In genomic region chrX:108704312-108704711, GRCm38 (mm10) we compare ENCODE assay signal across 32 mouse cellular contexts. TPM values are rescaled to one million over a fixed set of nuclear protein-coding genes. Genes with fewer than 3 reads are reported as not detected.
A peak's percentile ranks its signal among the peaks of the same experiment; 100 is the strongest.
DNase-seq lines count a peak whose midpoint lies in the region; ATAC-seq lines count a peak whose summit lies in the region.
"Had no signal": no experiment of that assay in that cellular context is flagged by ENCODE, and none has a peak within 500 bp of the region (broad histone marks: within the 10 kb centered on the region; RNA-seq: fewer than 3 reads in every experiment).

No protein-coding gene starts in this region.

- no peak overlapping the region for H3K4me2 ChIP-seq in intestine, embryonic 16.5 days (ENCODE audit: low read depth, low read length)
- H3K4me2 ChIP-seq: forebrain, embryonic 13.5 days; heart, embryonic 11.5 days; heart, embryonic 15.5 days; hindbrain, embryonic 13.5 days had no signal

- H3K4me1 ChIP-seq in intestine, embryonic 16.5 days (ENCODE audit: control insufficient read depth, insufficient read depth, low read length), result no peaks in the 10 kb centered on the region
- H3K4me1 ChIP-seq: forebrain, embryonic 10.5 days; forebrain, embryonic 13.5 days; heart, embryonic 15.5 days; hindbrain, embryonic 10.5 days; hindbrain, embryonic 13.5 days had no signal

- no peaks in the 10 kb centered on the region for H3K9me3 ChIP-seq in intestine, embryonic 16.5 days (ENCODE audit: control insufficient read depth, low read length)
- H3K9me3 ChIP-seq: forebrain, embryonic 10.5 days; forebrain, embryonic 13.5 days; heart, embryonic 15.5 days; hindbrain, embryonic 10.5 days; hindbrain, embryonic 13.5 days had no signal

- no peaks in the 10 kb centered on the region for H3K27me3 ChIP-seq in intestine, embryonic 16.5 days (replicated peaks; ENCODE audit: control insufficient read depth, insufficient read depth, low read length)
- H3K27me3 ChIP-seq: forebrain, embryonic 13.5 days; heart, embryonic 15.5 days; hindbrain, embryonic 13.5 days had no signal

- peak; percentile 22 for DNase-seq in kidney, adult 9 months
- no peak for DNase-seq in kidney, adult 18-20 months
- peak; percentile 3 for DNase-seq in brain, adult 2 months (ENCODE audit: low read depth, low spot score)
- DNase-seq in lung, postnatal 10 days, result no peak
- DNase-seq: adrenal gland, adult 8-10 months; adrenal gland, postnatal 25 days; cerebellum, adult 18-20 months; cerebellum, adult 9-10 months; cerebellum, postnatal 14 days; gastrocnemius, adult 2 months; gastrocnemius, postnatal 14 days; heart, adult 11 months; heart, postnatal 10 days; heart, postnatal 36 days had no signal

- no peaks in the 10 kb centered on the region for H3K36me3 ChIP-seq in intestine, embryonic 16.5 days (ENCODE audit: control insufficient read depth, insufficient read depth, low read length)
- H3K36me3 ChIP-seq: forebrain, embryonic 10.5 days; heart, embryonic 15.5 days; hindbrain, embryonic 10.5 days; hindbrain, embryonic 13.5 days had no signal

- H3K9ac ChIP-seq in intestine, embryonic 16.5 days (ENCODE audit: low read depth, low read length), result no peak overlapping the region
- H3K9ac ChIP-seq: forebrain, embryonic 13.5 days; heart, embryonic 15.5 days; hindbrain, embryonic 13.5 days had no signal

- peak; percentile 59; the same call in 1 of the 2 replicates for ATAC-seq in intestine, embryonic 16.5 days
- no peak for ATAC-seq in megakaryocyte progenitor cell, adult 5-6 weeks (replicated peaks; ENCODE audit: poor library complexity)
- ATAC-seq: activated CD4-positive, CD25-positive, alpha-beta regulatory T cell, adult 4 months; CD4-positive, CD25-positive, alpha-beta regulatory T cell, adult 4 months; forebrain, embryonic 13.5 days; forebrain, embryonic 16.5 days; hindbrain, embryonic 16.5 days had no signal

- H3K4me3 ChIP-seq in intestine, embryonic 16.5 days (ENCODE audit: low read length), result no peak overlapping the region
- H3K4me3 ChIP-seq: forebrain, embryonic 10.5 days; forebrain, embryonic 13.5 days; gastrocnemius, adult 2 months; heart, embryonic 15.5 days; hindbrain, embryonic 10.5 days; hindbrain, embryonic 13.5 days had no signal

- WGBS in intestine, embryonic 16.5 days, result 67% methylated on average over 2 of the region's 2 CpGs

- H3K27ac ChIP-seq in intestine, embryonic 16.5 days (ENCODE audit: low read length), result no peak overlapping the region
- H3K27ac ChIP-seq: forebrain, embryonic 10.5 days; forebrain, embryonic 13.5 days; gastrocnemius, adult 2 months; heart, embryonic 15.5 days; hindbrain, embryonic 10.5 days; hindbrain, embryonic 13.5 days had no signal

RNA-seq across cellular contexts. Expression of gene Gm379, which starts 39.6 kb away (rescaled TPM):
- 0.37 and 0.86 TPM in 2 replicates for polyA plus RNA-seq in intestine, embryonic 16.5 days (2015; fragmentation: Nextera tagmentation; extraction: Ambion mirVana)
- not detected in 2 replicates for total RNA-seq in megakaryocyte progenitor cell, adult 5-6 weeks (2015)
- total RNA-seq in megakaryocyte progenitor cell, adult 5-6 weeks (2017), result not detected in 2 replicates
- total RNA-seq: adrenal gland, adult 8-10 months; adrenal gland, postnatal 25 days; gastrocnemius, adult 2 months; gastrocnemius, postnatal 14 days; gastrocnemius, postnatal 4 days; heart, adult 8-10 months; heart, postnatal 10 days; heart, postnatal 36 days; MEL had no signal
- polyA plus RNA-seq: activated CD4-positive, CD25-positive, alpha-beta regulatory T cell, adult 4 months; C2C12; CD4-positive, CD25-positive, alpha-beta regulatory T cell, adult 4 months; embryonic facial prominence, embryonic 11.5 days; embryonic facial prominence, embryonic 14.5 days; forebrain, embryonic 10.5 days; forebrain, embryonic 13.5 days; forebrain, embryonic 16.5 days; heart, embryonic 11.5 days; heart, embryonic 15.5 days; hindbrain, embryonic 10.5 days; hindbrain, embryonic 13.5 days; hindbrain, embryonic 16.5 days had no signal

Comparison
In these comparisons a context has a peak if more than half of its experiments do, and no peak if none do; other contexts are left out.
1. DNase-seq: peak in kidney, adult 9 months (single experiment) and brain, adult 2 months (single experiment); none in kidney, adult 18-20 months (single experiment) and lung, postnatal 10 days (single experiment).